Mouse (Mus musculus): ENCODE measurements around the gene Cyp2d11.

Cyp2d11 gene

GRCm38 (mm10) chr15:82350349-82350748 lies 43.5 kb downstream of the Cyp2d11 start:
- no peak for DNase-seq

DNA sequence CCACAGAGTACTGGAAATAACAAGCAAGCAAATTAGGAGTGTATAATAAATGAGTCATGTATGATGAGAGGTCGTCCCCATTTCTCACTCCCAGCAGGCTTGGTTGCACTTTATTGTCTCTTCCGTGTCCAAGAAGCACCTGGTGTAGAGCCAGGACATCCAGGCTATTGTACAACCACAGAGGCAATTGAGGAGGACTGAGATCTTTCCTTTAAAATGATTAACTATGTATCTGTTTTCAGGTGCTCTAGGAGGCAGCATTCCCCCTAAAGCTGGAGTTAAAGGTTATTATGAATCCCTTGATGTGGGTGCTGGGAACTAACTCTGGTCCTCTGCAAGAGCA lies 44.9 kb downstream of the Cyp2d11 start:
- no peak for DNase-seq

DNA sequence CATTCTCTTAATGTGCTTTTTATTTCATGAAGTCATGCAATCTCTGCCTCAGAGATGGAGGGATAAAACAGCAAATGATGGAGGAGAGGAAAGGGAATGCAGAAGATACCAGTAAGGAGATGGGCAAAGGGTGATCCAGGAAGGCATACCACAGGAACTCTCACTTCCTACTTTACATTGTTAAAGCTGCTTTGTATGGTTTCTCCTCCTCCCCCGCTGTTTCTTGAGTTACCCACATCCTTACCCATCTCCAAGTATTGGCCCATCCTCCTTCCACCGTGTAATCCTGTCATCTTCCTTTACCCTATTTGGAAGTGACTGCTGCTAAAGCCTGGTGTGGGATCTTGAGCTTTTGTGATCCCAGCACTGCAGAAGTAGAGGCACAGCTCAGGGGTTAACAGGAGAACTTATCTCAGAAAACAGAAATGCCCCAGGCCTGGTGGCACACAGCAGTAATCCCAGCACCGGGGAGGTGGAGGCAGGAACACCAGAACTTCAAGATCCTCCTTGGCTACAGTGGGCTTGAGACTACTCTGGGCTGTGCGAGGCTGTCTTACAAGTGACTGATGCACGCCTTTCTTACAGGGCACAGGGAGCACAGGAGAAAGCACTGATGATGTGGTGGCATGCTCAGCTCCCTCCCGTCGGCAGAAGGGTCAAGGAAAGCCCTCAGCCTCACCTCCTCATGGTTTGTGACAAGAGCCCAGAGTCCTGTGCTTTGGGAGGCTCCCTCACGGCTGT lies 45.4 kb downstream of the Cyp2d11 start:
- DNase-seq: no peak

DNA sequence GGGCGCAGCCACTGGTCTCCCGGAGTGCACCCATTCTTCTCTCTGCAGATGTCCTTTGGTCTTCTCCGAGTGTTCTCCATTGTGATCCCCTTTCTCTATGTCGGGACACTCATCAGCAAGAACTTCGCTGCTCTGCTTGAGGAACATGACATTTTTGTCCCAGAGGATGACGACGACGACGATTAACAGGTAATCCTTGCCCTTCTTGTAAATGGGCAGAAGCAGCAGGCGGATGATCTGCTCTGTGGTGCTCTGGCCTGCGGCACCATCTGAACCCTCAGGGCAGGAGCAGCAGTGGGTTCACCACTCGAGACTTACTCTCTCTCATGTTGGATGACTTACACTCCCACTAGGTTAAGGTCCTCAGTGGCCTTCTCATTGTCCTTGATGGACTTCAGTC lies 46.0 kb downstream of the Cyp2d11 start:
- DNase-seq: no peak

DNA sequence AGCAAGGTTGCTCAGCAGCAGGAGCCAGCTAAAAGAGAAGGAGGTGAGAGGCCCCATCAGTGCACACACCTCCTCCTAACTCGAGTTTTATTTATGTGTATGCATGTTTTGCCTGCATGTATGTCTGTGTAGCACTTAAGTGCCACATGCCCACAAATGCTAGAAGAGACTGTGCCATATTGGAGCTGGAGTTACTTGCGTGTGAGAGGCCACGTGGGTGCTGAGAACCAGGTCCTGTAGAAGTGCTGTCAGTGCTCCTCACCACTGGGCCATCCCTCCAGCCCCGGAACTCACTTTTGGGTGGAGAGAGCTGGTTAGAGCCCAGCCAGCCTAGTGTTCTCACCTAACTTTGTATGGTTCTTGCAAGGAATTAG lies 46.5 kb downstream of the Cyp2d11 start:
- DNase-seq: no peak

- peak; percentile 90 for DNase-seq
Measured at GRCm38 (mm10) chr15:82346580-82347302, 47.1 kb downstream of the Cyp2d11 start.

- DNase-seq: peak; percentile 100
Measured at GRCm38 (mm10) chr15:82345820-82346470, 47.9 kb downstream of the Cyp2d11 start.

- no peak for DNase-seq
Measured at GRCm38 (mm10) chr15:82344971-82345370, 48.9 kb downstream of the Cyp2d11 start.

DNA sequence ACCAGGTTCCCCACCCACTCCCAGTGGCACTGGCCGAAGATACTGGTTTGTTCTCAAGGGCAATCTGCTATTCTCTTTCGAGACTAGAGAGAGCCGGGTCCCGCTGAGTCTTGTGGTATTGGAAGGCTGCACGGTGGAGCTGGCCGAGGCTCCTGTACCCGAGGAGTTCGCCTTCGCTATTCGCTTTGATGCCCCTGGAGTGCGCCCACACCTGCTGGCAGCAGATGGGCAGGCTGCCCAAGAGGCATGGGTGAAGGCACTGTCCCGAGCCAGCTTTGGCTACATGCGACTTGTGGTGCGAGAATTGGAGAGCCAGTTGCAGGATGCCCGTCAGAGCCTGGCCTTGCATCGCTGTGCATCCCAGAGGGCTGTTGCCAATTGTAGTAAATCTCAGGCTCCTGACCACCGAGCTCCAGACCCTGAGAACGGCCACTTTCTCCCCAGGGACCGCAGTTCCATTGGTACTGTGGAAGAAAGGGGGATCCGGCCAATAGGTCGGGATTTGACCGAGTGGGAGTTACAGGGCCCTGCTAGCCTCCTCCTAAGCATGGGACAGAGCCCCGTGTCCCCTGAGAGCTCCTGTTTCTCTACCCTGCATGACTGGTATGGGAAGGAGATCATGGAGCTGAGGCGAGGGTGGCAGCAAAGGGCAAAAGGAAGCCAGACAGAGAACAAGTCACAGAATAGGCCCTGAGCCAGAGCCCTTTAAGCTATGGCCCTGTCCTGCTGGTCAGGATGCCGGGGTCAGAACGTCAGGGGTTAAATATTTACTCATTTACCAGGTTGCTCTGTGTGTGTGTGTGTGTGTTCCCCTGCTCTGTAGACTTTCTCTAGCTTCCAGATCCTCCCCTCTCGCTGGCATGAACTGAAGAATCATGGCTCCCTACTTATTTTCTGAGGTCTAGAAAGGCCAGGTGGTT lies 50.2 kb downstream of the Cyp2d11 start:
- DNase-seq: peak; percentile 92

- DNase-seq: no peak
Measured at GRCm38 (mm10) chr15:82342543-82342935, 51.3 kb downstream of the Cyp2d11 start.

GRCm38 (mm10) chr15:82341675-82342542 lies 51.9 kb downstream of the Cyp2d11 start:
- peak; percentile 92 for DNase-seq

- peak; percentile 98 for DNase-seq
Measured at GRCm38 (mm10) chr15:82341036-82341501, 52.8 kb downstream of the Cyp2d11 start.

- peak; percentile 91 for DNase-seq
Measured at GRCm38 (mm10) chr15:82340414-82341035, 53.3 kb downstream of the Cyp2d11 start.

DNA sequence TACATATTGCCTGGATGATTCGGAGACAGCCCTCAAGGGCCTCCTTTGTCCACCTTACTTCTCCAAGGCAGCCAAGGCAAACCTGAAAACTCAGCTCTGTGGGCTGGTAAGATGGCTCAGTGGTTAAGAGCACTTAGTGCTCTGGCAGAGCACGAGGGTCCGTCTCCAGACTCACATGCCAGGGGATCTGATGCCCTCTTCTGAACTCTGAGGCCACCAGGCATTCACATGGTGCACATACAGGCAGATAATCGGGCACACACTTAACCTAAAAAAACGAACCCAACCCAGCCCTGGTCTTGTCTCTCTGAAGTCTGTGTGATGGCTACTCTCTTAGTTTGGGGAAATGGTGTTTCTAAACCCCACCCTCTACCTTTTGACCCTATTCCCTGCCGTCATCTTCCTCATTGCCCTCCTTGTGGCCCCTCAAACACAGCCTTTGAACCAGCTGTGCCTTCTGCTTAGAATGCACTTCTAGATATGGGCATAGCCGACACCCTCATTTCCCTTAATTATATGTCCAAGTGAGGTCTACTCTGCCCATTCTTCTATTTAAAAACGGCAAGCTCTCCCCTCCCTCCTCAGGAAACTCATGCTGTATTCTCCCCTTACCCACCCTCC lies 54.1 kb downstream of the Cyp2d11 start:
- DNase-seq: no peak

Data from heart, adult 11 months (tissue).